Comparison of ENCODE assay signal across 9 mouse cellular contexts in the genomic region with DNA sequence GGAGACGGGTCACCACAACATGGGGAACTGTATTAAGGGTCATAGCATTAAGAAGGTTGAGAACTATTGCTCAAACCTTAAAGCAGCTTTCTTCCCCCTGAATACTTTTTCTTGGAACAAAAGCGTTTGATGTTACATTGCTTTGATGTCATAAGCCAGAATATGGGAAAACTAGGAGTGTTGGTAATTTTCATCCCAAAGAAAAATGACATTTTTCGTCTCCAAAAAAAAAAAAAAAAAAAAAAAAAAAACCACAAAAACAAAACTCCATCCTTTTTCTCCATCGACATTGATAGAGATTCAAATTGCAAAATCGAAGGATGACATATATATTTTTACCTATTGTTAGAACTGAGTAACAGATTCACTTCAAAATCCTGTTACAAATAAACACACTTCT. TPM values are rescaled to one million over a fixed set of nuclear protein-coding genes. Genes with fewer than 3 reads are reported as not detected.
A peak's percentile ranks its signal among the peaks of the same experiment; 100 is the strongest.
DNase-seq lines count a peak whose midpoint lies in the region; ATAC-seq and TF ChIP-seq lines count a peak whose summit lies in the region.
"Had no signal": no experiment of that assay in that cellular context is flagged by ENCODE, and none has a peak within 500 bp of the region (broad histone marks: within the 10 kb centered on the region; RNA-seq: fewer than 3 reads in every experiment).

No protein-coding gene starts in this region.

- no peak for TF ChIP-seq CTCF in heart, postnatal 0 days (IDR thresholded peaks at IDR 0.05; ENCODE audit: low read depth)
- no peak for TF ChIP-seq CTCF in lung, postnatal 0 days (IDR thresholded peaks at IDR 0.05)
- no peak for TF ChIP-seq CTCF in lung, adult 2 months (IDR thresholded peaks at IDR 0.05; ENCODE audit: insufficient read depth, low read length)

- no peak for TF ChIP-seq EP300 in heart, postnatal 0 days (IDR thresholded peaks at IDR 0.05; ENCODE audit: low read depth)
- TF ChIP-seq EP300 in lung, postnatal 0 days (IDR thresholded peaks at IDR 0.05): no peak

- H3K27me3 ChIP-seq in heart, postnatal 0 days (ENCODE audit: control insufficient read depth, insufficient read depth, low read length): no peaks in the 10 kb centered on the region
- H3K27me3 ChIP-seq in lung, postnatal 0 days (replicated peaks; ENCODE audit: insufficient read depth, low read length): no peaks in the 10 kb centered on the region
- H3K27me3 ChIP-seq in limb, embryonic 10.5 days (ENCODE audit: low read depth, poor library complexity, severe bottlenecking): no peaks in the 10 kb centered on the region
- H3K27me3 ChIP-seq in midbrain, embryonic 15.5 days (replicated peaks): no peaks in the 10 kb centered on the region
- H3K27me3 ChIP-seq: stomach, embryonic 15.5 days had no signal

- H3K4me2 ChIP-seq in heart, postnatal 0 days (ENCODE audit: low read depth, low read length): peak overlapping the region; percentile 73
- peak overlapping the region; percentile 81; the same call in 1 of the 2 replicates for H3K4me2 ChIP-seq in lung, postnatal 0 days (replicated peaks; ENCODE audit: low read depth, low read length)
- peak overlapping the region; percentile 58 for H3K4me2 ChIP-seq in midbrain, embryonic 15.5 days

- H3K36me3 ChIP-seq in heart, postnatal 0 days (replicated peaks; ENCODE audit: control insufficient read depth, insufficient read depth, low read length): no peaks in the 10 kb centered on the region
- no peaks in the 10 kb centered on the region for H3K36me3 ChIP-seq in lung, postnatal 0 days (ENCODE audit: insufficient read depth, low read length)
- H3K36me3 ChIP-seq in limb, embryonic 10.5 days: no peaks in the 10 kb centered on the region
- no peaks in the 10 kb centered on the region for H3K36me3 ChIP-seq in midbrain, embryonic 15.5 days (replicated peaks)
- H3K36me3 ChIP-seq: stomach, embryonic 15.5 days had no signal

- no peak for TF ChIP-seq POLR2A in lung, adult 2 months (IDR thresholded peaks at IDR 0.05; ENCODE audit: borderline replicate concordance, extremely low read depth, low read depth, low read length)

- no peak for DNase-seq in heart, postnatal 0 days (ENCODE audit: low spot score)
- no peak for DNase-seq in heart, adult 9 months (ENCODE audit: low spot score in 2 of 2)
- no peak for DNase-seq in lung, postnatal 0 days (ENCODE audit: low spot score)
- DNase-seq in lung, adult 2 months: no peak
- DNase-seq in limb, embryonic 10.5 days (ENCODE audit: low spot score): no peak
- DNase-seq in gastrocnemius, postnatal 4 days (ENCODE audit: low spot score in 2 of 2): no peak
- DNase-seq: kidney, postnatal 36 days had no signal

- H3K4me3 ChIP-seq in heart, postnatal 0 days (ENCODE audit: low read depth, low read length): peak overlapping the region; percentile 99; the same call in 1 of the 2 replicates
- H3K4me3 ChIP-seq in lung, postnatal 0 days (ENCODE audit: low read depth, low read length): peak overlapping the region; percentile 97; the same call in 1 of the 2 replicates
- no peak overlapping the region for H3K4me3 ChIP-seq in lung, adult 2 months (replicated peaks; ENCODE audit: extremely low read depth, low read depth, low read length)
- peak overlapping the region; percentile 91 for H3K4me3 ChIP-seq in limb, embryonic 10.5 days
- H3K4me3 ChIP-seq in midbrain, embryonic 15.5 days: peak overlapping the region; percentile 88; the same call in 1 of the 2 replicates

- no peak overlapping the region for H3K27ac ChIP-seq in heart, postnatal 0 days (ENCODE audit: low read depth)
- H3K27ac ChIP-seq in lung, postnatal 0 days (ENCODE audit: low read length): no peak overlapping the region
- H3K27ac ChIP-seq in limb, embryonic 10.5 days: no peak overlapping the region
- no peak overlapping the region for H3K27ac ChIP-seq in midbrain, embryonic 15.5 days

- ATAC-seq in heart, postnatal 0 days (ENCODE audit: insufficient read depth, low read depth): no peak
- no peak for ATAC-seq in lung, postnatal 0 days
- ATAC-seq in midbrain, embryonic 15.5 days (replicated peaks): no peak

- peaks cover 9% of the 10 kb centered on the region for H3K4me1 ChIP-seq in heart, postnatal 0 days (ENCODE audit: control insufficient read depth, insufficient read depth)
- no peaks in the 10 kb centered on the region; the same call in 1 of the 2 replicates for H3K4me1 ChIP-seq in lung, postnatal 0 days (ENCODE audit: insufficient read depth, low read depth, low read length)
- H3K4me1 ChIP-seq in lung, adult 2 months (ENCODE audit: control insufficient read depth, insufficient read depth, low read length): peaks cover 5% of the 10 kb centered on the region; the same call in 1 of the 2 replicates
- H3K4me1 ChIP-seq in limb, embryonic 10.5 days: peaks cover 11% of the 10 kb centered on the region
- H3K4me1 ChIP-seq in midbrain, embryonic 15.5 days: peaks cover 17% of the 10 kb centered on the region

- no peak overlapping the region for H3K9ac ChIP-seq in heart, postnatal 0 days (replicated peaks; ENCODE audit: low read depth, low read length)
- no peak overlapping the region for H3K9ac ChIP-seq in lung, postnatal 0 days (replicated peaks; ENCODE audit: low read depth)
- H3K9ac ChIP-seq in midbrain, embryonic 15.5 days: no peak overlapping the region

- WGBS in heart, postnatal 0 days: 64% methylated on average over 5 of the region's 5 CpGs
- 54% methylated on average over 5 of the region's 5 CpGs for WGBS in lung, postnatal 0 days
- WGBS in lung, adult 2 months: 52% methylated on average over 5 of the region's 5 CpGs
- 85% methylated on average over 5 of the region's 5 CpGs for WGBS in limb, embryonic 10.5 days
- 71% methylated on average over 5 of the region's 5 CpGs for WGBS in midbrain, embryonic 15.5 days

- H3K9me3 ChIP-seq in heart, postnatal 0 days (replicated peaks; ENCODE audit: control insufficient read depth, low read length): no peaks in the 10 kb centered on the region
- no peaks in the 10 kb centered on the region for H3K9me3 ChIP-seq in lung, postnatal 0 days (ENCODE audit: low read length)
- H3K9me3 ChIP-seq in limb, embryonic 10.5 days (replicated peaks): no peaks in the 10 kb centered on the region
- no peaks in the 10 kb centered on the region for H3K9me3 ChIP-seq in midbrain, embryonic 15.5 days
- H3K9me3 ChIP-seq: stomach, embryonic 15.5 days had no signal

RNA-seq across cellular contexts. Expression of gene Prkaa1, which starts 0.9 kb away (rescaled TPM):
- total RNA-seq in heart, postnatal 0 days (2014; rRNA removed; ENCODE audit: low replicate concordance): 11.6 and 15.5 TPM in 2 replicates
- polyA plus RNA-seq in heart, postnatal 0 days (2015; fragmentation: Nextera tagmentation; extraction: Ambion mirVana): 9.8 and 10.0 TPM in 2 replicates
- polyA plus RNA-seq in lung, postnatal 0 days (2015; fragmentation: Nextera tagmentation; extraction: Ambion mirVana): 13.3 and 14.1 TPM in 2 replicates
- polyA plus RNA-seq in lung, adult 2 months (2012; rRNA removed): 4.3 and 7.6 TPM in 2 replicates
- 15.0 and 16.2 TPM in 2 replicates for polyA plus RNA-seq in limb, embryonic 10.5 days (2016; fragmentation: Nextera tagmentation; extraction: Ambion mirVana)
- polyA plus RNA-seq in midbrain, embryonic 15.5 days (2015; fragmentation: Nextera tagmentation; extraction: Ambion mirVana): 13.3 and 14.8 TPM in 2 replicates
- total RNA-seq in gastrocnemius, postnatal 4 days (2021): 10 to 100 TPM; 15.8 to 17.4 TPM

RNA-seq across cellular contexts. Expression of gene Rpl37, which starts 26.3 kb away (rescaled TPM):
- total RNA-seq in heart, postnatal 0 days (2014; rRNA removed; ENCODE audit: low replicate concordance): 154 and 164 TPM in 2 replicates
- polyA plus RNA-seq in heart, postnatal 0 days (2015; fragmentation: Nextera tagmentation; extraction: Ambion mirVana): 374 and 392 TPM in 2 replicates
- polyA plus RNA-seq in lung, postnatal 0 days (2015; fragmentation: Nextera tagmentation; extraction: Ambion mirVana): 559 and 573 TPM in 2 replicates
- 611 and 778 TPM in 2 replicates for polyA plus RNA-seq in lung, adult 2 months (2012; rRNA removed)
- 460 and 572 TPM in 2 replicates for polyA plus RNA-seq in limb, embryonic 10.5 days (2016; fragmentation: Nextera tagmentation; extraction: Ambion mirVana)
- 261 and 286 TPM in 2 replicates for polyA plus RNA-seq in midbrain, embryonic 15.5 days (2015; fragmentation: Nextera tagmentation; extraction: Ambion mirVana)
- 100 to 1,000 TPM; 389 to 413 TPM for total RNA-seq in gastrocnemius, postnatal 4 days (2021)

RNA-seq across cellular contexts. Expression of gene Card6, which starts 34.4 kb away (rescaled TPM):
- 1.8 and 2.2 TPM in 2 replicates for total RNA-seq in heart, postnatal 0 days (2014; rRNA removed; ENCODE audit: low replicate concordance)
- polyA plus RNA-seq in heart, postnatal 0 days (2015; fragmentation: Nextera tagmentation; extraction: Ambion mirVana): 1.7 and 1.8 TPM in 2 replicates
- 2.1 and 2.7 TPM in 2 replicates for polyA plus RNA-seq in lung, postnatal 0 days (2015; fragmentation: Nextera tagmentation; extraction: Ambion mirVana)
- 3.1 and 3.3 TPM in 2 replicates for polyA plus RNA-seq in lung, adult 2 months (2012; rRNA removed)
- 0.49 and 0.95 TPM in 2 replicates for polyA plus RNA-seq in limb, embryonic 10.5 days (2016; fragmentation: Nextera tagmentation; extraction: Ambion mirVana)
- polyA plus RNA-seq in midbrain, embryonic 15.5 days (2015; fragmentation: Nextera tagmentation; extraction: Ambion mirVana): 0.32 and 0.39 TPM in 2 replicates
- total RNA-seq in gastrocnemius, postnatal 4 days (2021): 1 to 10 TPM; 2.7 to 3.1 TPM

RNA-seq across cellular contexts. Expression of gene Ttc33, which starts 42.6 kb away (rescaled TPM):
- total RNA-seq in heart, postnatal 0 days (2014; rRNA removed; ENCODE audit: low replicate concordance): 13.3 and 33.6 TPM in 2 replicates
- 32.9 and 35.7 TPM in 2 replicates for polyA plus RNA-seq in heart, postnatal 0 days (2015; fragmentation: Nextera tagmentation; extraction: Ambion mirVana)
- 35.4 and 35.9 TPM in 2 replicates for polyA plus RNA-seq in lung, postnatal 0 days (2015; fragmentation: Nextera tagmentation; extraction: Ambion mirVana)
- polyA plus RNA-seq in lung, adult 2 months (2012; rRNA removed): 3.6 and 8.0 TPM in 2 replicates
- 35.4 and 37.2 TPM in 2 replicates for polyA plus RNA-seq in limb, embryonic 10.5 days (2016; fragmentation: Nextera tagmentation; extraction: Ambion mirVana)
- polyA plus RNA-seq in midbrain, embryonic 15.5 days (2015; fragmentation: Nextera tagmentation; extraction: Ambion mirVana): 56.1 and 56.4 TPM in 2 replicates
- total RNA-seq in gastrocnemius, postnatal 4 days (2021): 10 to 100 TPM; 34.3 to 39.0 TPM
